Mouse (Mus musculus): ENCODE measurements around the gene Lcn6.
"Not testable (repeated sequence)": the region's sequence is repeated elsewhere in the genome, so short reads cannot be mapped to it uniquely, and the experiment has no call there.

Lcn6 gene

GRCm38 (mm10) chr2:25706643-25707481 lies 30.3 kb downstream of the Lcn6 start, which contains the start of gene Bmyc:
Gene Bmyc, plus strand, starts transcription at chr2:25706739.
- peak; percentile 61 for DNase-seq

GRCm38 (mm10) chr2:25708121-25708520 lies 31.5 kb downstream of the Lcn6 start:
- peak; percentile 17 for DNase-seq

- not testable (repeated sequence) for DNase-seq
These were observed 32.5 kb downstream of the Lcn6 start for GRCm38 (mm10) chr2:25709056-25709455.

- DNase-seq = not testable (repeated sequence)
These were observed 33.2 kb downstream of the Lcn6 start for GRCm38 (mm10) chr2:25709791-25710190.

- not testable (repeated sequence) for DNase-seq
These were observed 35.1 kb downstream of the Lcn6 start for GRCm38 (mm10) chr2:25711641-25712040.

GRCm38 (mm10) chr2:25717222-25717621 lies 40.6 kb downstream of the Lcn6 start:
- no peak for DNase-seq
